Mouse (Mus musculus) liver, embryonic 13.5 days (tissue): Measurements from ENCODE around the gene Gm19935. TPM values are rescaled to one million over a fixed set of nuclear protein-coding genes. Genes with fewer than 3 reads are reported as not detected.
A peak's percentile ranks its signal among the peaks of the same experiment; 100 is the strongest.

Source experiments
- ATAC-seq: fragments of 200-750 bp; cut with Nextera tagmentation; 2 replicates; pipeline ENCODE4 v1.8.0; 2017; ENCODE audit warnings: low read depth, mild to moderate bottlenecking, moderate number of reproducible peaks, moderate library complexity
- DNase-seq: peaks from one replicate; pipeline ENCODE4 v3.0.0; 2022
- H3K27ac ChIP-seq: fragments of 300-500 bp; sonication (generic); 2 replicates; pipeline ENCODE4 v1.5.1; 2015; ENCODE audit warnings: moderate library complexity, mild to moderate bottlenecking, inconsistent platforms
- H3K27me3 ChIP-seq: fragments of 300-500 bp; sonication (generic); 2 replicates; pipeline ENCODE4 v1.6.1; 2015; ENCODE audit warnings: mild to moderate bottlenecking, inconsistent platforms
- H3K36me3 ChIP-seq: fragments of 300-500 bp; sonication (generic); 2 replicates; pipeline ENCODE4 v1.6.1; 2015; ENCODE audit warnings: mild to moderate bottlenecking, inconsistent platforms
- H3K4me1 ChIP-seq: fragments of 300-500 bp; sonication (generic); replicated peaks from 2 replicates; pipeline ENCODE4 v1.6.1; 2015; ENCODE audit warnings: inconsistent platforms
- H3K4me2 ChIP-seq: fragments of 300-500 bp; sonication (generic); 2 replicates; pipeline ENCODE4 v1.6.1; 2015; ENCODE audit warnings: inconsistent platforms, mild to moderate bottlenecking, moderate library complexity
- H3K4me3 ChIP-seq: fragments of 300-500 bp; sonication (generic); replicated peaks from 2 replicates; pipeline ENCODE4 v1.5.1; 2015; ENCODE audit warnings: mild to moderate bottlenecking, inconsistent platforms
- H3K9ac ChIP-seq: fragments of 300-500 bp; sonication (generic); 2 replicates; pipeline ENCODE4 v1.6.1; 2015; ENCODE audit warnings: mild to moderate bottlenecking, inconsistent platforms
- H3K9me3 ChIP-seq: fragments of 300-500 bp; sonication (generic); replicated peaks from 2 replicates; pipeline ENCODE4 v1.6.1; 2016; ENCODE audit warnings: inconsistent platforms
- WGBS: fragments of 180-500 bp; shearing (Covaris S2); methylation state at CpG from one replicate; pipeline ENCODE4 v1.1.7; 2015; ENCODE audit not compliant: insufficient replicate concordance; 5-methylcytosine and 5-hydroxymethylcytosine counted together
- microRNA-seq: library from miRNA; unstranded; fragments of <30 nt; microRNA quantifications from one replicate; pipeline ENCODE4, GENCODE M21; 2016
- polyA plus RNA-seq: library from polyadenylated mRNA; unstranded; fragments of >200 nt; fragmentation: Nextera tagmentation; extraction: Ambion mirVana; gene quantifications from 2 replicates; pipeline ENCODE4 v1.2.1, GENCODE M21; 2015

Gene Gm19935
- polyA plus RNA-seq, 1 experiment from 2014 or later = not detected

DNA sequence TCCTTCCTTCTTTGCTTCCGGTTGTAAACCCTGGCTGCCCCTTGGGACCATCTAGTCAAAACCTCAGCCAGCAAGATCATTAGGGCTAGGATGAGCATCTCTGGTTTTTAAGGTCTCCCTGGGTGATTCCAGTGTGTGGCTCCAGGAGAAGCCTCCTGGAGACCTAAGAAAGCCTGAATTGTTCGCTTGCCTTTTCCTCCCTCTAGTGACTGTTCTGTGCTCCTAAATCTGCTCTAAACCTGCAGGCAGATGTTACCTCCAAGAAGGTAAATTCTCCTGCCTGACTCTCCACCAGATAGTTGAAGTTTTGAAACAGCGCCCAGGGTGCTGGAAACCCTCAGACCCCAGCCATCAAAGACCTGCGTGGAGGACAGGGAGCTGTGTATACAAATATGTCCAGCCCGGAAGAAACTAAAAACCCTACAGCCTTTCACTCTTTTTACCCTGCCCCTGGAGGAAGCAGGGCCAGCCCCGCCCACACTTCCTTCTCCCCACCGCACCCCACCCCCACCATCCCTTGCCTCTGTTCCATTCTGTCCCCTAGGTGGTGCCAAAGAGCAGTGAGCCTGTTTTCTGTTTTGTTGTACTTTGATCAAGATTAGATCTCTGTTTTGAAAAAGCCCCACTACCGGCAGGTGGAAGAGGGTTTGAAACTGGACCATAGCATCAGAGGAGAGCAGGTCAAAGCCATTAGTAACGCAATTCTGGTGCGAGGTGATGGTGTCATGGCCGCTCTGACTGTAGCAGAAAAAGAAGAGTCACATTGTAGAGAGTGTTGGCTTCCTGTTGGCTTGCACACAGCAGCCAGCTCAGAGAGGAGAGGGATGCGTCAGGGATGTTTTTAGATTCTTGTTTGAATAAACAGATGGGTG lies 22.0 kb downstream of the Gm19935 start:
- WGBS = 4% methylated on average over 12 of the region's 12 CpGs
- Histone ChIP-seq H3K36me3 (no peaks in the 10 kb centered on the region), H3K4me2 (peak overlapping the region; percentile 50), H3K9ac (no peak overlapping the region), H3K27me3 (no peaks in the 10 kb centered on the region), H3K4me3 (peak overlapping the region; percentile 26; the same call in 1 of the 2 replicates), H3K4me1 (peaks cover 6% of the 10 kb centered on the region; the same call in 1 of the 2 replicates), H3K27ac (no peak overlapping the region), H3K9me3 (no peaks in the 10 kb centered on the region)
- ATAC-seq (peak; percentile 62), DNase-seq (peak; percentile 8)

- H3K27me3 ChIP-seq = no peaks in the 10 kb centered on the region
- no peaks in the 10 kb centered on the region for H3K36me3 ChIP-seq
- no peak overlapping the region for H3K4me3 ChIP-seq
- peaks cover 6% of the 10 kb centered on the region; the same call in 1 of the 2 replicates for H3K4me1 ChIP-seq
- ATAC-seq (no peak), DNase-seq (peak; percentile 5)
- 6% methylated on average over 3 of the region's 3 CpGs for WGBS
- no peak overlapping the region for H3K4me2 ChIP-seq
- no peak overlapping the region for H3K9ac ChIP-seq
- H3K9me3 ChIP-seq = no peaks in the 10 kb centered on the region
- H3K27ac ChIP-seq = no peak overlapping the region
These were observed 23.5 kb downstream of the Gm19935 start for GRCm38 (mm10) chr8:90793710-90794109.

GRCm38 (mm10) chr8:90791616-90792015 lies 25.6 kb downstream of the Gm19935 start:
- 79% methylated on average over 1 of the region's 1 CpGs for WGBS
- H3K27me3 ChIP-seq = no peaks in the 10 kb centered on the region
- no peaks in the 10 kb centered on the region for H3K36me3 ChIP-seq
- no peak overlapping the region for H3K4me2 ChIP-seq
- no peak overlapping the region for H3K4me3 ChIP-seq
- ATAC-seq (no peak), DNase-seq (no peak)
- peaks cover 6% of the 10 kb centered on the region; the same call in 1 of the 2 replicates for H3K4me1 ChIP-seq
- no peak overlapping the region for H3K27ac ChIP-seq
- H3K9me3 ChIP-seq = no peaks in the 10 kb centered on the region
- H3K9ac ChIP-seq = no peak overlapping the region

DNA sequence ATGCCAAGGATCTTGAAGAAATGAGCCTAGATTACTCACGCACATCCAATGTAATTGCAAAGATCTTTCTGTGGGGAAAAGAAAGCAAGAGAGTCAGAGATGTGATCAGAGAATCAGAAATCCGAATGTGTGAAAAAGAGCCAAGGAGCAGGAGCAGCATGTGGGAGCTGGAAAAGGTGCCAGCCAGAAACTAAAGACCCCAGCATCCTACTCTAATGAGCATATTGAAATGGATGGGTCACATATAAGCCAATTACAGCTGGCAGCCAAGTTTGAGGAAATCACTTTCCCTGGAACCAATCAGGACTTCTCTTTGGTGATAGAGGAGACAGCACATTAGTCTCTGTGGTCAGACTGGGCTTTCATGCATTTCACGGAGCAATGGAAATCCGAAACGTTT lies 47.4 kb downstream of the Gm19935 start:
- no peak overlapping the region for H3K4me2 ChIP-seq
- ATAC-seq = no peak

More for the DNA sequence above, 47.4 kb downstream of the Gm19935 start:
- DNase-seq = no peak
- WGBS = 66% methylated on average over 5 of the region's 5 CpGs
- H3K4me1 ChIP-seq = no peaks in the 10 kb centered on the region
- H3K9me3 ChIP-seq = 0 out of 2 replicates have a peak, but pooled peaks cover 4% of the 10 kb centered on the region
- H3K4me3 ChIP-seq = no peak overlapping the region
- no peaks in the 10 kb centered on the region for H3K27me3 ChIP-seq
- no peak overlapping the region for H3K9ac ChIP-seq
- no peak overlapping the region for H3K27ac ChIP-seq
- no peaks in the 10 kb centered on the region for H3K36me3 ChIP-seq

Small RNAs within 50 kb of the gene (microRNA-seq; reads per million reads assigned to microRNA genes)
- gene Gm44382 = not detected

Other genes with a start within 250 kb of the Gm19935 start
- gene Chd9, start 11.0 kb upstream of the Gm19935 start, polyA plus RNA-seq = 10.8 and 11.9 TPM in 2 replicates